Mouse (Mus musculus) liver, embryonic 14.5 days (tissue): ENCODE measurements around the gene Adcy6.

ENCODE experiments used
- CTCF ChIP-seq: IDR thresholded peaks from 2 replicates; pipeline ENCODE4 v1.5.1; 2016; ENCODE audit warnings: antibody characterized with exemption, low read depth, control low read depth
- EP300 ChIP-seq: IDR thresholded peaks from 2 replicates; pipeline ENCODE4 v1.6.1; 2016; ENCODE audit warnings: antibody characterized with exemption, low read depth

GRCm38 (mm10) chr15:98612229-98612628, 2.4 kb upstream of the Adcy6 start:
- TF ChIP-seq EP300 (no peak), CTCF (no peak)
